Mouse (Mus musculus) fat pad, adult 2 months (tissue): ENCODE results near the gene Acads.
"Not testable (repeated sequence)": the region's sequence is repeated elsewhere in the genome, so short reads cannot be mapped to it uniquely, and the experiment has no call there.

Experiments used
- DNase-seq: peaks from one replicate; pipeline ENCODE4 v3.0.0-alpha.2; 2011; ENCODE audit warnings: low read depth, low spot score; ENCODE audit errors: extremely low read depth

Gene Acads

DNA sequence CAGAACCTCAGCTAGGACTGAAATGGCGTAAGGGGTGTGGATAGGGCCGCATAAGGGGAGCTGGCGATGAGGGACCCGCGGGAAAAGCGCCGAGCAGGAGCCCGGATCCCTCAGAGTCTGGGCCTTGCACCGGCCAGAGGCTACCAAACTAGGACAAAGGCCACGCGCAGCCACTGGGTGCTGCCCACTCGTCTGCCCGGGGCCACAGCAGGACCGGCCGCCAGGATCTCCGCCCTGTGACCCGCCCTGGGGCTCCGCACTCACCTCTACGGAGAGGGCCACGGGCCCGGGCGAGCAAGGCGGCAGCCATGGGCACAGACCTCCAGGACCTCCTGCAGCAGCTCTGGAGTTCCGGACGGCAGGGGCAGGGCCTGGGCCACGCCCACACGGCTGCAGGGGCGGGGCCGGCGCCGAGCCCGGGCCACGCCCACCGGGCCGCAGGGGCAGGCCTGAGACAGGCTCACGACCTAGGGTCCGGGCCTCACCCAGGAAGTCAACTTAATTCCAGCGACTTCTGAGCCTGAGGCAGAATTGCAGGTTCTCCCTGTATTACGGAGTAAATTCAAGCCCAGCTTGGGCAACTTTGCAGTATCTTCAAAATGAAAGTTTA is at the start of gene Acads:
Gene Acads, minus strand, starts transcription at position 386 of the 610 bp plus-strand sequence.
- DNase-seq: no peak

DNA sequence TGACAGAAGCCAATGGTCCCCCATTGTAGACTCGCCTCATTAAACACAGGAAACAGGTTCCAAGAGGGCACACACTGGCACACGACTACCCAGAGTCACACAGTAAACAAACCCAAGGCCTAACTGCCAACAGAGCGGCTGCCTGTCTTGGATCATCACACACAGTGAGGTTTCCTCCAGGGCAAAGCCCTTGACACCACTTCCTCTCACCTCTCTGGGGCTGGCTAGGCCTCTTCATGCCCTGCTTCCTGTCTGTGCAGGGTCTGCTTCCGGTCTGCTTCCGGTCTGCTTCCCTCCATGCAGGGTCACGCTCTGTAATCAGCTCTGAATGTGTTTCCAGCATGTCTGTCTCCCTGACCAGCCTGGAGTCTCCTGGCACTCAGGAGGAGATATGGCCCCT is 48.2 kb upstream of the Acads start:
- no peak for DNase-seq

- DNase-seq: peak; percentile 73
Observed at GRCm38 (mm10) chr5:115166815-115167194, 47.7 kb upstream of the Acads start.

DNA sequence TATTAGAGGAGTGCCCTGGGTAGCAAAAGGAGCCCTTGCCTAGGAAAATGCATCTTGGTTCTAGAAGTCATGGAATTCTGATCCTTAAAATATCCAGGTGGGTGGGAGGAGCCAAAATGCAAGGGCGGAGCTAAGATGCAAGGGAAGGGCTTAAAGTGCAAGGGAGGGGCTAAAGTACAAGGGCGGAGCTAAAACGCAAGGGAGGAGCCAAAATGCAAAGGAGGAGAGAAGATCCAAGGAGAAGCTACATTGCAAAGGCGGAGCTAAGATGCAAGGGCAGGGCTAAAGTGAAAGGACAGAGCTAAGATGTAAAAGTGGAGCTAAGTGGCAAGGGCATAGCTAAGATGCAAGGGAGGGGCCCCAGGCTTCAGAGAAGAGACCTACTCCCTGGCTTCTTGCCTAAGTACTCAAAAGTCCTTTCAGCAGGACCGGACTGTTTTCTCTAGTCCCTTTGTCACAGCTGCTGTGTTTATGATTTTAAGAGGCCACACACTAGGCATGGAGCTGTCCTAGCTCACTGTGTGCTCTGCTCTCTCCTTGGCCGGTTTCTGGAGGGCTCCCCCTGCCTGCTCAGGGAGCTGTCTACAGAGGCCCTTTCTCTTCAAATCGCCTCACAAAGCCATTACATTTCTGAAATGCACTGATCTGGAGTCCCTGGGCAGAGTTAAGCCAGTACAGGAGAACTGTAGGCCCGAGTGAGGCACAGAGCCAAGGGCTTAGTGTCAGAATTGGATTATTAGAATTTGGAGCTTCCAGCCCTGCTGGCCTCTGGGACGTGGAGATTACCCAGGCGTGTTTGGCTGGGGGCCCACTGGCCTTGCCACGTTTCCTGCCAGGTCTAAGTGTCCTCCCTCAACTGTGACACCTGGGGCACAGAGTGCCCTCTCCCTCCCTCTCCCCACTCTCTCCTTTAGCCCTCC is 47.0 kb upstream of the Acads start:
- DNase-seq: peak; percentile 79

- DNase-seq: no peak
Observed at GRCm38 (mm10) chr5:115165351-115165750, 46.2 kb upstream of the Acads start.

DNA sequence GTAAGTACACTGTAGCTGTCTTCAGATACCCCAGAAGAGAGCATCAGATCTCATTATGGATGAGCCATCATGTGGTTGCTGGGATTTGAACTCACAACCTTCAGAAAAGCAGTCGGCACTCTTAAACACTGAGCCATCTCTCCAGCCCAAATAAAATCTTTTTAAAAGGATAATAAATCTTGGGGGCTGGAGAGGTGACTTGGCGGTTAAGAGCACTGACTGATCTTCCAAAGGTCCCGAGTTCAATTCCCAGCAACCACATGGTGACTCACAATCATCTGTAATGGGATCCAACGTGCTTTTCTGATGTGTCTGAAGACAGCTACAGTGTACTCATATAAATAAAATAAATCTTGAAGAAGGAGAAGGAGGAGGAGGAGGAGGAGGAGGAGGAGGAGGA is 45.3 kb upstream of the Acads start:
- DNase-seq: not testable (repeated sequence)

DNA sequence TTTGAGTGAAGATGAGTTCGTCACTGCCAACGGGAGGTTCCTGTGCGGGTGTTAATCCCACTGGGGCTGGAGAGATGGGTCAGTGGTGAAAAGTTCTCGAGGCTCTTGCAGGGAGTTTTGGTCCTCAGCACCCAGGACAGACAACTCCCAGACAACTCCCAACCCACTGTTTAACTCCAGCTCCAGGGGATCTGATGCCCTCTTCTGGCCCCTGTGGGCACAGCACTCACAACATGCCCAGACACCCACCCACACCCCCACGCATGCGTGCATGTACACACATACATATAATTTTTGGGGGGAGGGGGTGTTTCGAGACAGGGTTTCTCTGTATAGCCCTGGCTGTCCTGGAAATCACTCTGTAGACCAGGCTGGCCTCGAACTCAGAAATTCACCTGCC is 44.4 kb upstream of the Acads start:
- DNase-seq: no peak

DNA sequence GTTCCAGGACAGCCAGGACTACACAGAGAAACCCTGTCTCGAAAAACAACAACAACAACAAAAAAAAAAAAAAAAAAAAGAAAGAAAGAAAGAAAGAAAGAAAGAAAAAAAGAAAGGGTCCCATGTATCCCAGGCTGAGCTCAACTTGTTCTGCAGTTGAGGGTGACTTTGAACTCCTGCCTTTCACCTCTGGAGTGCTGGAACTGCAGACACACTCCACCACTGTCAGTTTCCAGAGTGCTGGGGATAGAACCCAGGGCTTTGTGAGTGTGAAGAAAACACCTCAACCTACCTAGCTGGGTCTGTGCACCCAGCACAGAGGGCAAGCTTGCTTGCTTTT is 42.8 kb upstream of the Acads start:
- DNase-seq: not testable (repeated sequence)

- DNase-seq: no peak
Observed at GRCm38 (mm10) chr5:115161064-115161939, 42.2 kb upstream of the Acads start.

DNA sequence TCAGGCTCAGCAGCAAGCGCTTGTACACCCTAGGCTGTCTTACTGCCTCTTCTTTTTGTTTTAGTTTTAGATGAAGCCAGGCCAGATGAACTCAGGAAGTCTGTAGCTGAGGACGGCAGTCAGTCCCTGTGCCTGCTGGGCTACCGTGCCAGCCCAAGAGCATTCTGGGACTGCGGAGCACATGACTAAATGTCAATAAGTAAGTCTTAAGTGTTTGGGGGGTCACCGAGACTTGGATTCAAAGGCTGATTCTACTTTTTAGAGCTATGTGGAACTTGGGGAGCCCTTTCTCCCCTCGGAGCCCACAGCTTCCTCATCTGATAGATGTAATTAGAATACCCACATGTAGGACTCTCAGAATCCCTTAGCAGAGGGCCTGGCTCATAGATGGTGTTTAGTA is 41.5 kb upstream of the Acads start:
- no peak for DNase-seq

DNA sequence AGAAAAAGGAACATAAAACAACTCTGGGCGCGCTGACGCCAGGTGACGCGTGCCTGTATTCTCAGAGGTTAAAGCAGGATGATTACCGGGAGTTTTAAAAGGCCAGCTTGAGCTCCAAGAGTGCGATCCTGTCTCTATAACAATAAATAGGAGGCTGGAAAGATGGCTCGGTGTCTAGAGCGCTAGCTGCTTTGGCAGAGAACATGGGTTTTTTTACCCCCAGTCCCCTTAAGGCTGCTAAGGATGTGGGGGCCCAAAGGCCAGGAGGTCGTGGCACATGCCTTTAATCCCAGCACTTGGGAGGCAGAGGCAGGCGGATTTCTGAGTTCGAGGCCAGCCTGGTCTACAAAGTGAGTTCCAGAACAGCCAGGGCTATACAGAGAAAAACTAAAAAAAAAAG is 40.0 kb upstream of the Acads start:
- DNase-seq: no peak

DNA sequence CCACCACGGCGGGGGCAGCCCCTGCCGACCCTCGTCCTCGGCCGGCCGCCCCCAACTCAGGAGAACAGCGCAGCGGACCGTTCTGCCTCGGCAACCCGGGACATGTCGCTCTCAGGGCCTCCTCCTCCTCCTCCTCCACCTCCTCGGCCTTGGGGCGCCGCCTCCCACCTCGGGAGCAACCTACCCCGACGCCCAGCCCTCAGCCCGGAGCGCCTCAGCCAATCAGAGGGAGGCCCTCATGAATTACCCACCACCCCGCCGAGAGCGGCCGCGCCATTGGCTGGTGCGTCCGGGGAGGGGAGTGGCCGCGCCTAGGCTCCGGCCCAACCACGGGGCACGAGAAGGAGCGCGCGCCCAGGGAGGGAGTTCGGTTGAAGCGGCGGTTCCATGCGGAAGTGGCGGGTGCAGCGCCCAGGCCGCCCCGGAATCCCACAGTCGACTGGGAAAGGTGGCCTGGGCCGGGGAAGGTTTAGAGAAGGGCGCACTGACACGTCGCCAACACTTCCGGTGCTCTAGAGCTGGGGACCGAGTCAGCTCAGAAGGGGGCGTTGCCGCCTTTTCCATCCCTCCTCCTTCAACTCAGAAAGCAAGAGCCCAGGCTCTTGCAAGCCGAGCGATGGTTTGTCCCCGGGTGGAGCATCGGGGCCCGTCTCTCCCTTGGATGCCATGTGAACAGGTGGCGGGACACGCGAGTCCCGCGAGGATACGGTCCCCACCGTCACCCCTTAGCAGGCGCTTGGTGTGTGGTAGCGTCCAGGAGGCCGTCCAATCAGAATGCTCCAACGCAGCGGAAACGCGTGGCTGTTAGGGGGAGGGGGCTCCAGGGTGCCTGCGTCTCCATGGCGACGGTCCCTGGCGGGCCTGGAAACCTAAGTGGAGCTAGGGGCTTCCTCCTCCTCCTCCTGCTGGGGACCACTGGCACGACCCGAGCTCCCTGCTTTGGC is 39.2 kb upstream of the Acads start, which contains the start of gene Mlec:
Gene Mlec, minus strand, starts transcription at position 140 of the 944 bp plus-strand sequence.
- DNase-seq: no peak

DNA sequence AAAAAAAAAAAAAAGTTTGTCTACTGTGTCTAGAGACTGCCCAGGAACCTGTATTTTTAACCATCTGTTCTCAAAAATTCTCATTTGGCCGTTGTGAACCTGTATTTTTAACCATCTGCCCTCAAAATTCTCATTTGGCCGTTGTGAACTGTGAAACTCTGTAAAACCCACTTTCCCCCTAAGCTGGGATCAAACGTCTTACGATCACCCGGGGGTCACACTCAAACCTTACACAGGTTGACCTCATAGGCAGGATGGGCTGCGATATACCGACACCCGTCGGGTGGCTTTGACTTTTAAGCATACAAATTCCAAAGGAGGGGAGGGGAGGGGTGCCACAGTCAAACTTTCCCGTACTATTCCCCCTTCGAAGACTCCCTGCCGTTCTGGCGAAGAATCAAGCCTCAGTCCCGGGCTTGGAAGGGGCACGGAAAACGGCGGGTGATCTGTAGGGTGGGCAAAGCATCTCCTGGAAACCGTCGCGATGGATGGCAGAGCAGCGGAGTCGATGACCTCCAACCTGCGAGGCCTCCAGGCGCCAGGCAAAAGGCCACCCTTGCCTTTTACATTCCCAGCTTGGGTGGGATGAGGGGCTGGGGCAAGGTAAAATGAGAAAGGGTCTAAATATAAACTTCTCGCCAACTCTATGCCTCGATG is 37.9 kb upstream of the Acads start:
- DNase-seq: no peak

GRCm38 (mm10) chr5:115156401-115156800 is 37.3 kb upstream of the Acads start:
- DNase-seq: no peak

DNA sequence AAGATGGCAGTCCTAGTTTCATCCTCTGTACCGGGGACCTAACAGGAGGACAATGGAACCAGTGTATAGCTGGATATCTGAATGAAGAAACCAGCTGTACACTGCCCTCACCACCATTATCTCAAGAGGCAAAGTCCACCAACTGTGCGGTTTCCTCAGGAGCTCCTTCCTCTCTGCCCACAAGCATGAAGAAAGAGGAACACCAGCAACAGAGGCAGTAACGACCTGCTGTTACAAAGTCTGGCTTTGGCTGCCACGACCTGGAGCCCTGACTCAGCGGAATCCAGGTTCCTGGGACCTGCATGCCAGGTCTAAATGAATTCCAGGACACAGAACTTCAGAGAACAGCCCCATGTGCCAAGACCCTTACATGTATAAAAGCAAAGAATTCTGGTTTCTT is 36.7 kb upstream of the Acads start:
- no peak for DNase-seq

DNA sequence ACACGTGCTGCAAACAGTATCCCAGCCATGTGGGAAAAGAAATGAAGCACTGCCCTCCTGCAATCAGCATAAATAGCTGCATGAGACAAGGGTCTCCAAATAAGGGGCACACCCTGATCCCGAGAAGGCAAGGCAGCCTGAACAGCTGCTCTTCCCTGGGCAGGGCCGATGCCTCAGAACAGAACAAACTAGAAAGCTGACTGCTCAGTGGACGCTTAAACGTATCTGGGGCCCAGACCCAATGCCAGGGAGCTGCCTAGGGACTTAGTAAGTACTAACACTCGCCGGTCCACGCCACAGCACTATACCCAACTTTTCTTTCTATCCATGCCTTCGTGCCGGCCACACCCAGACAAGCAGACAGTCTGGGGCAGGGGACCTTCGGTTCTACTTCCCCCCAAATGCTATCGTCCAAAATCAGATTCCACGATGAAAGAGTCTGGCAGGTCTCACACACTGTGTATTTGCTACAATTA is 36.0 kb upstream of the Acads start:
- no peak for DNase-seq

- no peak for DNase-seq
Observed at GRCm38 (mm10) chr5:115152132-115152956, 33.2 kb upstream of the Acads start.

DNA sequence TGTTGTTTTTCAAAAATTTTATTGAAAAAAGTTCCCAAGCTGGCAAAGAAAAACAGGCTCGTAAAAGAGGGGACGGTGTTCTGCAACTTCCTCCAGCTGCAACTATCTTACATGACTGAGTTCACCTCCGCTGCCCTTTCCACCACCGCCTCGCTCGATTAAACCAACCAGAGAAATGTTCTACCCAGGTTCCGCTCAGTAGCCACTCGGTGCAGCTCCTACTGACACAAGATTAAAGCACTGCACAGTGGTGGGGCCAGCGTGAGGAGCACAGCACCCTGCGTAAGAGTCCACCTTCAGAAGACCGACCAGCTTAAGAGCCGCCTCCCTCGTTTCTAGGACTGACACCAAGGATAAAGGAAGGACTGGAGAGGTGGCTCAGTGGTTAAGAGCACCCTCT is 32.3 kb upstream of the Acads start:
- no peak for DNase-seq

- DNase-seq: no peak
Observed at GRCm38 (mm10) chr5:115150991-115151390, 31.8 kb upstream of the Acads start.
